Mouse (Mus musculus): ENCODE data around the gene Shisal2a.
"Not testable (repeated sequence)": the region's sequence is repeated elsewhere in the genome, so short reads cannot be mapped to it uniquely, and the experiment has no call there.

Gene Shisal2a

GRCm38 (mm10) chr4:108379476-108379875 is 3.7 kb downstream of the Shisal2a start:
- no peak for DNase-seq (ENCODE audit: low read depth, low spot score)

GRCm38 (mm10) chr4:108372166-108372565 is 11.0 kb downstream of the Shisal2a start:
- DNase-seq (ENCODE audit: low read depth, low spot score): no peak

- no peak for DNase-seq (ENCODE audit: low read depth, low spot score)
Observed at GRCm38 (mm10) chr4:108371421-108371820, 11.7 kb downstream of the Shisal2a start.

- no peak for DNase-seq (ENCODE audit: low read depth, low spot score)
Observed at GRCm38 (mm10) chr4:108370409-108370808, 12.7 kb downstream of the Shisal2a start.

DNA sequence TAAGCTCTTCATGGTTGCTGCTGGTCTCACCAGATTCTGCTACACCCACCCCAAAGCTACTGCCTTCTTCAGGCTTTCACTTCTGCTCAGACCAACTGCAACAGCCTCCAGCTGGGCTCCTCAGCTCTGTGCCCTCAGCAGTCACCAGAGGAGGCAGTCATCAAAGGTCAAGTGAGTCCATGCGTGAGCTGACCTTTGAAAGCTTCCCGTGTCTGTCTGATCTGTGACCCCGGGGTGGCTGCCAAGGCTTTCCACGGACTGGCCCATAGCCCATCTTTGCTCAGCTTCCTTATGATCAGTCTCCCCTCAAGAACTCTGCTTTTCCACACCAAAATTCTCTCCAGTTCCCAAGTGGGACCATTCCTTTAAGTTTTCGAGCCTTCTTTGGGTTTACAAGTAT is 13.9 kb downstream of the Shisal2a start:
- DNase-seq (ENCODE audit: low read depth, low spot score): no peak

- no peak for DNase-seq (ENCODE audit: low read depth, low spot score)
Observed at GRCm38 (mm10) chr4:108364111-108364476, 19.1 kb downstream of the Shisal2a start.

DNA sequence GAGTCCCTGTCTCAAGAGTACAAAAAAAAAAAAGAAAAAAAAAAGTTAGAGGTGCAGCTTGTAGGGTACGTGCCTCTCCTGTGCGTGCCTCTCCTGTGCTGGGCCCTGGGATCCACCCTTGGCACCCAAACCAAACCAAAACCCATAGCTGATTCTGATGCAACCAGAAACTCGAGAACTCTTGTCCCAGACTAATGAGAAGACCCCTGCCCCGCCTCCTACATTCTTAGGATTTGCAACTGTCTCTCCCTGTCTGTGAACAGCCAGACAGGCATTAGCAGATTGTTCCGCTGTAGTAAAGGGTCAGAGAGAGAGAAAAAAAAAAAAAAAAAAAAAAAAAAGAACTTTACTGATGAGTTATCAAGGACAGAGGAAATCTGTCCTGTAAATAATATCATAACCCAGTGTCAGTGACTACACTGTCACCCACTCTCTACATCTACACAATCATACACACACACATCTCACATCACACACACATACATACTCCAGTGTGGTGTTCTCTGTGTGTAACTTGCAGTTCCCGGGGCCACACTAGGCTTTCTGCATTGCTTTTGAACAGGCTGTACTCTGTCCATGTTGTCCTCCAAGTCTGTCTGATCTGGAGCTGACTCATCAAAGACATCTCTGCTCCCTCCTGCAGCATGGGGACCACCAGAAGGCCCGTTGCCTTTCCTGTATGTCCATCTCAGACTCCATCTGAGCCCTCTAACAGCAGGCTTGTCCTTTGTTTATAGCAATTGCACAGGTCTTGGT is 19.6 kb downstream of the Shisal2a start:
- DNase-seq (ENCODE audit: low read depth, low spot score): peak; percentile 86

DNA sequence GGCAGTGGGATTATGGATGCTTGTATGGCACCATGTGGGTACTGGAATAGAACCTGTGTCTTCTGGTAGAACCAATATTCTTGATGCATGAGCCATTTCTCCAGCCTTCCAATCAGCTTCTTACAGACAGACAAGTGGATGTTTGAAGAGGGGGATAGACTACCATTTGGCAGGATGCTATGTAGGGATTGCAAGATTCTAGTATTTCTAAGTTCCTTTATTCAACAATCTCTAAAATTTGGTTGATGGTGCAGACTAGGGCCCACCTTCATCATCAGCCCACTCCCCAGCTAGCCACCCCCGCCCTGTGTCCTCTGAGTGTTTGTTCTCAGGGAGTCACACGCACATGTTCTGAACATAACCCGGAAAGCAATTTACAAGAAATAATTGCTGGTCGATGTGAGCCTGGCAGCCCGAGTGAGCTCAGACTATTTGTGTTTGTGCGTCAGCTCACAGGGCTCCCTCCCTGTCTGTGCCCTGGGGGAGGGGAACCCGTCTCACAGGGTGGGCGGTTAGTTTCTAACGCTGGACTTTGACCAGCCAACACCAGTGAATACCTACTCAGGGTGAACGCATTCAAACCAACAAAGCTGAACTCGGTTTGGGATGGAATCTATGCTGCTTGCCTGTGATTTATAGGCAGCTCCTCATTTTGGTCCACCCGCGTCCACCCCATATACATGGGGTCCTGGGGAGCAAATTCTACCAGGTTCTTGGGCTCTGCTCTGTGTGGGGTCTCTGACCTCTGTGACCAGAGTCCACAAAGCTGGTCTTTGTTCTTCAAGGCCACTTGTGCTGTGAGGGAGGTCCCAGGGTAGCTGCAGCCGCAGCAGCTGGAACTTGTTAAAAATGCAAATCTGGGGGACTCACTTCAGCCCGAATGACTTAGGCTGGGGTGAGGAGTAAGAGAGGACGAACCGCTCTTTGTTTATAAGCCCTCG is 20.6 kb downstream of the Shisal2a start:
- DNase-seq (ENCODE audit: low read depth, low spot score): peak; percentile 90

DNA sequence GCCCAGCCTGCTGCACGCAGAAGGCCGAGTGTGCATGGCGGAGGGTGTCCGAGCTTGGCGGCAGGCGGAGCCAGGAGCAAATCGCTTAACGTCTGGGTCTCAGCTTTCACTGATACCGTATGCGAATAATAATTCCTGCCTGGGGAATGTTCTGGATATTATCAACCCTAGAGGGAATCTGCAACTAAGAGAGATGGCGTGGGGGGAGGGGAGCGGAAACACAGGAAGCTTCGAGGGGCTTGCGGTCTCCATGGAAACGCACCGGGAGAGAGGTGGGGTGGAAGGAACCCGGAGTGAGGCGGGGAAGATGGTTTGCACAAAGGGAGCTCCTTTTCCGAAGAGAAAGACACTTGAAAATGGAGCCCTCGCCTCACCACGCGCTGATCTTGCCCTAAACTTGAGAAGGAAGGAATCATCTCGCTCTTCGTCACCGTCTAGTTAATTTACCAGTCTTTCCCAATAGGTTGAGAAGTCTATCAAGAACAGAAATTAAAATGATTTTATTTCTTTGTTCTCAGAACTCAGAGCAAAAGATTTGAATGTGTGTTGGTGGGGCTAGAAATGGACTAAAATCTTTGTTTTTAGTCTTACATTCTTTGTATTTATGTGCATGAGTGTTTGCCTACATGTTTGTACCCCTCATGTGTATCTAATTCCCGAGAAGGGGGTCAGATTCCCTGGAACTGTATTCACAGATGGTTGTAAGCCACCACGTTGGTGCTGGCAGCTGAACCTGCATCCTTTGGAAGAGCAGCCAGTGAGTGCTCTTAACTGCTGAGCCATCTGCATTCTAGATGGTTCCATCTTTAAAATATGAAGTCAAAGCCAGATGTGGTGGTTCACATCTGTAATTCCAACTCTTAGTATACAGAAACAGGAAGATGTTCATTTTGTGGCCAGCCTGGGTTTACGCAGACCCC is 22.8 kb downstream of the Shisal2a start:
- peak; percentile 89 for DNase-seq (ENCODE audit: low read depth, low spot score)

DNA sequence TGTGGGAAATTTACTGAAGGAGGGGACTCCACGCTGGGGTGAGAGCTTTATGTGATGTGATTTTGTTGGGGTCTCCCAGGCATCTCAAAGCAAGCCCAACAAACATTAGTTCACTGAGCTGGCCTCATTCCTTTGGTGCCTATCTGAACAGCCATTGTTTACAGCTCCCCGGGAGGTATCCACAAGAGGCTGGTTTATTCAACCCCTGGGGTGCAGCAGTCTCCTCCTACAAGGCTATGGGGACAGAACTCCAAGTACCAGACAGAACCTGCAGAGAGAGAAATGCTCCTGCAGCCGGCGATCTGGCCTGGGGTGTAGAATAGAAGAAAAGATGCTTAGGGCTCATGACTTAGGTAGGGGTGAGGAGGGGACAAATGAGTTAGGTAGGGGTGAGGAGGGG is 24.7 kb downstream of the Shisal2a start:
- peak; percentile 62 for DNase-seq (ENCODE audit: low read depth, low spot score)

DNA sequence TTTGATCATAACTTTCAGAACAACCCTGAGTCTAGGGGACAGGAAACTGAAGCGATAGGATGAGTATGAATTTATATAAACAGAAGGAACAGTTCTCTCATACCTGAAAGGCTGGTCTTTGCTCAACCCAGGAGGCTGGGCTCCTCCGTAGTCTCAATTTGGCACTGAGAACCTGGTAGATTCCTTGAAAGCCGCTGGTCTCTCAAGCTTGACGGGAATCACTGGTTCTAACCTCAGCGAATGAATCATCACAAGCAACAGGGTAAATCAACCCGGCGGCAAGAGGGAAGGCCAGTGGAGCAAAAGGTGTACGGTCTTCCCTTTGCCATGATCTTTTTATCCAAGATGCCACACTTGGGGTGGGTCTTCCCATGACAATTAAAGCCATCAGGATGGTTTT is 25.7 kb downstream of the Shisal2a start:
- DNase-seq (ENCODE audit: low read depth, low spot score): no peak

- DNase-seq (ENCODE audit: low read depth, low spot score): not testable (repeated sequence)
Observed at GRCm38 (mm10) chr4:108353591-108353990, 29.6 kb downstream of the Shisal2a start.

DNA sequence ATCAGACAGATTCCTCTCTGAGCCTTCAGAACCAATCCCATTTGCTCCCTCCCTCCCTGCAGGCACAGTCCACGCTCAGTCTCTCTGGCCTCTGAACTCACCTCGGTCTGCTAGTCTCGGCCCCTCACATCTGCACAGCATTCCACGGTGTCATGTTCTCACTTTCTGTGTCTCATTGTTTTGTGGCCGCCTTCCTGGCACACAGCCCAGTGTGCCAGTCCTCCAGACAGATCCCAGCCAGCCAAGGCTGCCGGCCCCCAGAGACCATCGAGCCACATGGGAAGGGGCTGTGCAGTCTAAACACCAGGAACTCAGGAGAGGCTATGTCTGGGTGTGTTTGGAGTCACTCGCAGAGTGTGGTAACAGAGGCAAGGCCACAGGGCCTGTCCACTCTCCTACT is 32.3 kb downstream of the Shisal2a start:
- peak; percentile 39 for DNase-seq (ENCODE audit: low read depth, low spot score)

DNA sequence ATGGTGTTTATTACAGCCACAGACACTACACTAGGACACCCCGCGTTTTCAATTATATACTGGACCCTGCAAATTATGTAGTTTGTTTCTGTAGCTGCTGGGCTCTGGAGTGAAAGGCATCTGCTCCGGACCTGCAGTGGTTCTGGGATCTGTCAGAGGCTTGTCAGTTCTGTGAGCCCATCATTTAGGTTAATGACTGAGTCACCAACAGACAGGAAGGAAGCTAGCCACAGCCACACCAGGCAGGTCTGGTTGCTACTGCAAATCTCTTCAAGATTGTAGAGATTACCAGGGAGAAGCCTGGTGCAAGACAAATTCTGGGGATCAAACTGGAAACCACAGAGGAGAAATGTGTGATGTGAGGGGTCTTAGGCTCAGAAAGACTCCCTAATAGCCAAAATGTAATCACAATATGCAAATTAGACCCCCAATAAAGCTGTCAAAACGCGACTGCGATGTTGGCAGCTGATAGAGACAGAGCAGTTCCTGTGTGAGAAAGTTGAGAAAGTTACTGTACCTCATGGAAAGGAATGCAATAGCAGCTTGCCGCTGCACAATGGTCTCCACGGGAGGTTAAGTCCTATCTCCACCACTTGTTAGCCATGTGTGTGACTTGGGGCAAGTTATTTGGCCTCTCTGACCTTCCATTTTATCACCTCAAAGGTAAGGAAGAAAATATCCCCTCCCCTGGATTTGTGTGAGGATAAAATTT is 33.2 kb downstream of the Shisal2a start:
- DNase-seq (ENCODE audit: low read depth, low spot score): peak; percentile 84

- DNase-seq (ENCODE audit: low read depth, low spot score): no peak
Observed at GRCm38 (mm10) chr4:108349064-108349463, 34.1 kb downstream of the Shisal2a start.

DNA sequence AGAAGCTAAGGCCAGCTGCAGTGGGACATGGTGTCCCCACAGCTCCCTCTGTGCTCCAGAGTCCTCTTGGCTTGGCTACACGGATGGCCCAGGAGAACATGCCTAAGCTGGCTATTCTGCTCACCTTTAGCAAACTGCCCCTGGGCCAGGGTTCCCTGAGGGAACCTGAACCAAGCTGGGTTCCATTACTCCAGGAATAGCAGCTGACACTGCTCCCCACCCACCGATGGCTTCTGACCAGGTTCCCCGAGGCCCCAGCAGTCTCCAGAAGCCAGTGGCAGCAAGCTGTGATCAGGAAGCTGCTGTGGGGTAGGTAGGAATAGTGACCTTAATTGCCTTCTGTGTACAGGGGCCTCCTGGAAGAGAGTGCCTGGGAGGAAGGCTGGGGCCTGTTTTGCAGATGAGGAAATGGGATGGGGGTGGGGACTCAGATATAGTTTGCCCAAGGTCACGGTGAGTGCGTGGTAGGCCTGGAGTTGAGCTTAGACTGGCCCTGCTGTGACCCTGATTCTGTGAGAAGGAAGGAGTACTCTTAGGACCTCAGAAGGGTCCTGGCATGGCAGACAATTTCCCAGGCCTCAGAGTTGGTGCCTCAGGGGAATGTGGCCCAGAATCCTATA is 34.8 kb downstream of the Shisal2a start:
- peak; percentile 51 for DNase-seq (ENCODE audit: low read depth, low spot score)

- DNase-seq (ENCODE audit: low read depth, low spot score): no peak
Observed at GRCm38 (mm10) chr4:108347111-108347510, 36.0 kb downstream of the Shisal2a start.

- no peak for DNase-seq (ENCODE audit: low read depth, low spot score)
Observed at GRCm38 (mm10) chr4:108345826-108346225, 37.3 kb downstream of the Shisal2a start.

DNA sequence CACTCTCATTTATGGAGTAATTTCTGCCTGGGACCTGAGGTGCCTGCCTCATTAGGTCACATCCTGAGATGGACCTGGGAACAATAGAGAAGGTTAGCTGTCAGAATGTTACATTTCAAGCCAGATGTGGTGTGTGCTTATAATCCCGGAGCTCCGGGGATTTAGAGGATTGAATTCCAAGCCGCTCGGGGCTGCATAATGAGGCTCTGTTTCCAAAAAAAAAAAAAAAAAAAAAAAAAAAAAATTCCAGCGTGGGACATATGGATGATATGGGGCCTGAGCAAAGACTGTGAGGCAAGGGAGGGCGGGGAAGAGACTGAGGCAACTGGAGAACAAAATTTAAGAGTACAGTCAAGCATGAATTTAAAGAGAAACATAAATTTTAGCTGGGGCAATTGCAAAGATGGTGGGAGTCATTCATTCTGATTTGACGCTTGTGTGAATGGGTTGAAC is 38.5 kb downstream of the Shisal2a start:
- no peak for DNase-seq (ENCODE audit: low read depth, low spot score)

DNA sequence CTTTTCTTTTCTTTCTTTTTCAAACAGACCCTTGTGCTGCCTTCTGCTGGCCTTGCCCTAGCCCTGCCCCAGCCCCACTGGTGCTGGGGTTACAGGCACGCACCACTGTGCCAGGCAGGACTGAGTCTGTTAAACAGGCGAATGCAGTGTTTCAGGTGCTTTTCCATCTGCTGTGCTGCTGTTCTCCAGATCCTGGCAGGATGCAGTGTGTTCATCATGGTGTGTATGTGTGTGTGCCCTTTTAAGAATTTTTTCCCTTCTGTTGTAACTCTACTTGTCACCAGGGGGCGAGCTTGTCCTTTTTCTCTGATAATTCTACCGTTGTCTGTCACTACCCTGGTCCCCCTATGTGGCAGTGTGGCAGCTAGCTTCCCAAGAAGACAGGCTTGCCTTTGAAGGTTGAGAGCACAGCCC is 43.9 kb downstream of the Shisal2a start:
- DNase-seq (ENCODE audit: low read depth, low spot score): peak; percentile 89
